Mouse (Mus musculus): ENCODE results near the gene Tmem91. TPM values are rescaled to one million over a fixed set of nuclear protein-coding genes. Genes with fewer than 3 reads are reported as not detected.

The Tmem91 gene
- total and polyA plus RNA-seq, 2 experiments from 2014 or later: 94.4 to 186 TPM

DNA sequence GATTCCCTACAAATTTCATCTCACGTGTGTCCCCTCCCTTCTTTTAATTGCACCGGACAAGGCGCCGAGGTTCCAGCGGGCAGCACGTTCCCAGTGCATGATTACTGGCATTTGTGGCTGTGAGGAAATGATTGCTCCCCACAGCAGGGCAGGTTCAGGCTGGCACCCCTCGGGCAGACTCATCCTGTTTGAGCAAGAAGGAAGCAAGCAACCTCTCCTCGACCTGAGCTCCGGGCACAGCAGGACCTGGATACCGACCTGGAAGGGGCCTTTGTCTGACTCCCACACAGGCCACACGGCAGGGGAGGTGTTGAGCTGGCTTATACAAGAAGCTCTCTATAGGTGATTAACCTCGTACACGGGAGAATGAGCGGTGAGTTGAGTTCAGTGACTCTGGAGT lies 29.9 kb downstream of the Tmem91 start:
- 42% methylated on average over 14 of the region's 14 CpGs for WGBS
- H3K4me2 ChIP-seq (ENCODE audit: low read depth, low read length, poor library complexity, severe bottlenecking): no peak overlapping the region
- DNase-seq (ENCODE audit: low spot score) (no peak), ATAC-seq (ENCODE audit: low FRiP score) (no peak)
- no peaks in the 10 kb centered on the region for H3K9me3 ChIP-seq (ENCODE audit: low read length)
- H3K27me3 ChIP-seq (ENCODE audit: insufficient read depth, low read length): no peaks in the 10 kb centered on the region
- H3K27ac ChIP-seq (ENCODE audit: low read depth, low read length): no peak overlapping the region
- no peak overlapping the region for H3K9ac ChIP-seq (replicated peaks; ENCODE audit: low read length, poor library complexity, severe bottlenecking)
- H3K36me3 ChIP-seq (ENCODE audit: insufficient read depth, low read length): peaks cover 16% of the 10 kb centered on the region; the same call in 1 of the 2 replicates
- H3K4me1 ChIP-seq (ENCODE audit: insufficient read depth, low read length): no peaks in the 10 kb centered on the region
- no peak overlapping the region for H3K4me3 ChIP-seq (ENCODE audit: low read depth, low read length)
- no peak for TF ChIP-seq CTCF (IDR thresholded peaks at IDR 0.05)

DNA sequence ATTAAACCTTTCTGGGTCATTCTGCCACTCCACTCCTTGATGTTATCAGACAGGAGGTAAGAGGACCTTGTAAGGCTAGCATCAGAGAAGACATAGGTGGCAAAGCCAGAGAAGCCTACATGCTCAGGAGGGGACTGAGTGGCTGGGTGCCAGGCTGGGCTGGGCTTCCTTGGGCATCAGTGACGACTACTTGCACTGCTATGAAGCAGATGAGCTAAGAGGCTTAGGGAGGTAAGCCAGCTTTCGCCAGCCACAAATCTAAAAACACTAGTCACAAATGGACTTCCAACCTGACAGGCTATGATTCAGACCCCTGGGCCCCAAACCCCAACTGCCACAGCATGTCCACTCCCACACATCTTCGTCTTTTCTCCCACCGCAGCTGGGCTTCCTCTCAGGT lies 30.3 kb downstream of the Tmem91 start:
- H3K36me3 ChIP-seq (ENCODE audit: insufficient read depth, low read length): peaks cover 19% of the 10 kb centered on the region
- no peak for ATAC-seq (ENCODE audit: low FRiP score)
- H3K4me2 ChIP-seq (ENCODE audit: low read depth, low read length, poor library complexity, severe bottlenecking): no peak overlapping the region
- 68% methylated on average over 4 of the region's 4 CpGs for WGBS
- H3K9me3 ChIP-seq (ENCODE audit: low read length): no peaks in the 10 kb centered on the region
- H3K9ac ChIP-seq (replicated peaks; ENCODE audit: low read length, poor library complexity, severe bottlenecking): no peak overlapping the region
- no peaks in the 10 kb centered on the region for H3K27me3 ChIP-seq (ENCODE audit: insufficient read depth, low read length)
- no peak for DNase-seq (ENCODE audit: low spot score)
- H3K4me3 ChIP-seq (ENCODE audit: low read depth, low read length): no peak overlapping the region
- no peak for TF ChIP-seq CTCF (IDR thresholded peaks at IDR 0.05)
- H3K27ac ChIP-seq (ENCODE audit: low read depth, low read length): no peak overlapping the region
- H3K4me1 ChIP-seq (ENCODE audit: insufficient read depth, low read length): no peaks in the 10 kb centered on the region

DNA sequence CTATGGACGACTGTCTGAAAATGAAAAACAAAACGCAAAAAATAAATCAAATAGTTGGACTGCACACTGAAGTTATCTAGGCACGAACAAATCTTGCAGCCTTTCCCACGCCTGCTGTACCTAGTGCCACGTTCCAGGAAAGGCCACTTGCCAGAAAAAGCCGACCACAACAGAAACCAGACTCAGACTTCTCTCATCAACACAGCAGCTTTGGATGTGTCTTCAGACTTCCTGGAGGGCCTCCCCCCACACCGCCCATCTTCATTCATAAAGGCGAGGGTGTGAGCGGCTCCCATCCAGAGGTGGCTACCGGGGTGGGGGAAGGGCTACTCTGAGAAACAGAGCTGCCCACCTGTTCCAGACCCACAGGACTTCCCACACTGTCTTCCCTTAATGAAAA lies 30.8 kb downstream of the Tmem91 start:
- TF ChIP-seq CTCF (IDR thresholded peaks at IDR 0.05): no peak
- Histone ChIP-seq H3K27me3 (ENCODE audit: insufficient read depth, low read length) (no peaks in the 10 kb centered on the region), H3K9ac (replicated peaks; ENCODE audit: low read length, poor library complexity, severe bottlenecking) (no peak overlapping the region), H3K4me3 (ENCODE audit: low read depth, low read length) (no peak overlapping the region), H3K9me3 (ENCODE audit: low read length) (no peaks in the 10 kb centered on the region), H3K27ac (ENCODE audit: low read depth, low read length) (no peak overlapping the region), H3K36me3 (ENCODE audit: insufficient read depth, low read length) (peaks cover 24% of the 10 kb centered on the region), H3K4me2 (ENCODE audit: low read depth, low read length, poor library complexity, severe bottlenecking) (no peak overlapping the region), H3K4me1 (ENCODE audit: insufficient read depth, low read length) (no peaks in the 10 kb centered on the region)
- WGBS: 85% methylated on average over 10 of the region's 10 CpGs
- DNase-seq (ENCODE audit: low spot score) (no peak), ATAC-seq (ENCODE audit: low FRiP score) (no peak)

DNA sequence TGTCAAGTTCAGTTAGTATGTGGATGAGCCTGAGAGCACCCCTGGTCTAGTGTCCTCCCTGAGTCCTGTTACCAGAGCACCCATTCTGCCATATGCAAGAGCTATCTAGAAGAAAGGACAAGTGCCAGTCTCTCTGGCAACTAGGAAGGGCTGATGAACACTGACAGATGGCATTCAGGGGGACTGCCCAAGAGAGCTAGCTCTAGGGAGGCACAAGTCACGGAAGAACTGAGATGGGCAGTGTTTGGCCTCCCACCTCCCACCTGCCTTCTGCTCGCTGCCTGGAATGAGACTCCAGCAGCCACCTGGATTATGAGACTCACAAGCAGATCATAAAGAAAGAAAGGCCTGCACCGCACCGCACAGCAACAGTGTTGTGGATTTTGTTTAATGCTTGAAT lies 35.2 kb downstream of the Tmem91 start:
- Histone ChIP-seq H3K4me1 (ENCODE audit: insufficient read depth, low read length) (no peaks in the 10 kb centered on the region), H3K4me3 (ENCODE audit: low read depth, low read length) (no peak overlapping the region), H3K4me2 (ENCODE audit: low read depth, low read length, poor library complexity, severe bottlenecking) (no peak overlapping the region), H3K9me3 (ENCODE audit: low read length) (no peaks in the 10 kb centered on the region), H3K36me3 (ENCODE audit: insufficient read depth, low read length) (peaks cover 51% of the 10 kb centered on the region), H3K27ac (ENCODE audit: low read depth, low read length) (no peak overlapping the region), H3K27me3 (ENCODE audit: insufficient read depth, low read length) (no peaks in the 10 kb centered on the region), H3K9ac (replicated peaks; ENCODE audit: low read length, poor library complexity, severe bottlenecking) (no peak overlapping the region)
- TF ChIP-seq CTCF (IDR thresholded peaks at IDR 0.05): no peak
- no peak for ATAC-seq (ENCODE audit: low FRiP score)
- no peak for DNase-seq (ENCODE audit: low spot score)
- 88% methylated on average over 4 of the region's 4 CpGs for WGBS

DNA sequence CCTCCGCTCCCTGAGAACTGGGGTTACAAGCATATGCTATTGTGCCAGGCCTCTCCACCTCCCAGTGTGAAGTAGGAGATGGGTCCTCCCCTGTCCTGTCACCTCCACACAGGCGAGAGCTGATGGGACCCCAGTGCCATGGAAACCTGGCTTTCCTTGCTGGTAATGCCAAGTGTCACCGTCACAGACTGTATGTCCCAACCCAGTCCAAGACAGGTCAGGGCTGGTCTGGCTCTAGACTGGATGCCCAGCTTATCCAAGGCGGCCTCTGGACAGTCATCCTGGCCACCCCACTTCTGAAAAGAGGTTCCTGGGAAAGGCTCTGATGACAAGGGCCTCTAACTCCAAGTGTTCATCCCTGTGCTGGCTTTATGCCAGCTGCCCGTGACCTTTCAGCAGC lies 37.9 kb downstream of the Tmem91 start:
- ATAC-seq (ENCODE audit: low FRiP score): no peak
- TF ChIP-seq CTCF (IDR thresholded peaks at IDR 0.05): no peak
- Histone ChIP-seq H3K36me3 (ENCODE audit: insufficient read depth, low read length) (peaks cover 58% of the 10 kb centered on the region), H3K27ac (ENCODE audit: low read depth, low read length) (no peak overlapping the region), H3K4me2 (ENCODE audit: low read depth, low read length, poor library complexity, severe bottlenecking) (no peak overlapping the region), H3K27me3 (ENCODE audit: insufficient read depth, low read length) (no peaks in the 10 kb centered on the region), H3K4me1 (ENCODE audit: insufficient read depth, low read length) (no peaks in the 10 kb centered on the region), H3K9me3 (ENCODE audit: low read length) (no peaks in the 10 kb centered on the region), H3K4me3 (ENCODE audit: low read depth, low read length) (no peak overlapping the region), H3K9ac (replicated peaks; ENCODE audit: low read length, poor library complexity, severe bottlenecking) (no peak overlapping the region)
- DNase-seq (ENCODE audit: low spot score): no peak
- WGBS: 86% methylated on average over 5 of the region's 5 CpGs

DNA sequence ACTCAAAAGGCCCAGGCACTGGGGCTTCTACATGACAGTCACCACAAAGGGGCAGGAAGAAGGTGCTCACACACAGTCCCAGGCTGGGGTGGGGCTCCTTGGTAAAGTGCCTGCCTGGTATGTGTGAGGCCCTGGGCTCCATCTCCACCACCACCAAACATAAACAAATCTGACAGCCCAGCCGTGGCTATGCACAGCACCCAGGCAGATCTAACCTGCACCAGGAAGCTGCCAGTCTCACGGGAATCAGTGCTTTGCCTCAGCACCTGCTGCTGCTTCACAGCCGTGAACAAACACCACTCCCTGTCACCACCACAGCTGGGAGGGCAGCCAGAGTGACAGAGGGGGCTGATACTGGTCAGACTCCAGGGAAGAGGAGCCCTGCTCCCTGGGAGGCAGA lies 38.6 kb downstream of the Tmem91 start:
- no peak overlapping the region for H3K27ac ChIP-seq (ENCODE audit: low read depth, low read length)
- no peaks in the 10 kb centered on the region for H3K27me3 ChIP-seq (ENCODE audit: insufficient read depth, low read length)
- WGBS: 76% methylated on average over 3 of the region's 3 CpGs
- H3K4me1 ChIP-seq (ENCODE audit: insufficient read depth, low read length): no peaks in the 10 kb centered on the region
- ATAC-seq (ENCODE audit: low FRiP score) (no peak), DNase-seq (ENCODE audit: low spot score) (no peak)
- TF ChIP-seq CTCF (IDR thresholded peaks at IDR 0.05): no peak
- no peak overlapping the region for H3K4me2 ChIP-seq (ENCODE audit: low read depth, low read length, poor library complexity, severe bottlenecking)
- H3K36me3 ChIP-seq (ENCODE audit: insufficient read depth, low read length): peaks cover 62% of the 10 kb centered on the region
- no peak overlapping the region for H3K9ac ChIP-seq (replicated peaks; ENCODE audit: low read length, poor library complexity, severe bottlenecking)
- no peaks in the 10 kb centered on the region for H3K9me3 ChIP-seq (ENCODE audit: low read length)
- no peak overlapping the region for H3K4me3 ChIP-seq (ENCODE audit: low read depth, low read length)
